8 mouse cellular contexts compared by ENCODE assay signal in genomic region chr1:157518111-157518523, GRCm38 (mm10). TPM values are rescaled to one million over a fixed set of nuclear protein-coding genes. Genes with fewer than 3 reads are reported as not detected.
DNase-seq lines count a peak whose midpoint lies in the region; ATAC-seq and TF ChIP-seq lines count a peak whose summit lies in the region.

No protein-coding gene starts in this region.

- H3K4me3 ChIP-seq in midbrain, postnatal 0 days (ENCODE audit: low read depth, low read length) = no peak overlapping the region

- H3K4me2 ChIP-seq in midbrain, postnatal 0 days (ENCODE audit: low read depth, low read length, poor library complexity, severe bottlenecking) = no peak overlapping the region

- no peaks in the 10 kb centered on the region for H3K36me3 ChIP-seq in midbrain, postnatal 0 days (ENCODE audit: insufficient read depth, low read length)

- WGBS in midbrain, postnatal 0 days = 37% methylated on average over 4 of the region's 4 CpGs

- no peaks in the 10 kb centered on the region for H3K9me3 ChIP-seq in midbrain, postnatal 0 days (ENCODE audit: low read length)

- intact Hi-C loops in heart, postnatal 14 days (cut with DNase I) = no loop called here

- ATAC-seq in midbrain, postnatal 0 days (ENCODE audit: low FRiP score) = peak; percentile 41; the same call in 1 of the 2 replicates

- peak; percentile 72 for DNase-seq in retina, postnatal 1 day
- DNase-seq in retina, embryonic 14.5 days (ENCODE audit: low spot score) = no peak
- DNase-seq in cerebellum, postnatal 25 days = peak; percentile 90 to 93
- DNase-seq in heart, postnatal 14 days = peak; percentile 29 to 33
- peak; percentile 44 to 67 for DNase-seq in layer of hippocampus, postnatal 14 days (ENCODE audit: low spot score in 2 of 2)
- peak; percentile 86 for DNase-seq in midbrain, postnatal 0 days (ENCODE audit: low spot score)
- DNase-seq in urinary bladder, postnatal 4 days (ENCODE audit: low spot score in 2 of 2) = no peak
- DNase-seq in testis, postnatal 10 days (ENCODE audit: low spot score) = no peak

- no peak overlapping the region for H3K9ac ChIP-seq in midbrain, postnatal 0 days (replicated peaks; ENCODE audit: low read length, poor library complexity, severe bottlenecking)

- TF ChIP-seq CTCF in midbrain, postnatal 0 days (IDR thresholded peaks at IDR 0.05) = no peak

- H3K4me1 ChIP-seq in midbrain, postnatal 0 days (ENCODE audit: insufficient read depth, low read length) = no peaks in the 10 kb centered on the region

- no peaks in the 10 kb centered on the region for H3K27me3 ChIP-seq in midbrain, postnatal 0 days (ENCODE audit: insufficient read depth, low read length)

- no peak overlapping the region for H3K27ac ChIP-seq in midbrain, postnatal 0 days (ENCODE audit: low read depth, low read length)

RNA-seq across cellular contexts. Expression of gene Sec16b, which starts 11.6 kb away (rescaled TPM):
- total RNA-seq in heart, postnatal 14 days (2021) = 1 to 10 TPM; 1.1 to 1.5 TPM
- under 1 TPM; 0.33 to 0.51 TPM for total RNA-seq in layer of hippocampus, postnatal 14 days (2021)
- total RNA-seq in midbrain, postnatal 0 days (2014; rRNA removed) = 0.33 and 0.49 TPM in 2 replicates
- polyA plus RNA-seq in midbrain, postnatal 0 days (2015; fragmentation: Nextera tagmentation; extraction: Ambion mirVana) = 0.30 and 0.39 TPM in 2 replicates

RNA-seq across cellular contexts. Expression of gene Cryzl2, which starts 59.7 kb away (rescaled TPM):
- total RNA-seq in heart, postnatal 14 days (2021) = 10 to 100 TPM; 11.8 to 14.3 TPM
- total RNA-seq in layer of hippocampus, postnatal 14 days (2021) = 1 to 10 TPM; 3.9 to 4.2 TPM
- 9.4 and 10.1 TPM in 2 replicates for total RNA-seq in midbrain, postnatal 0 days (2014; rRNA removed)
- polyA plus RNA-seq in midbrain, postnatal 0 days (2015; fragmentation: Nextera tagmentation; extraction: Ambion mirVana) = 8.6 and 9.0 TPM in 2 replicates

Comparison
In these comparisons a context has a peak if more than half of its experiments do, and no peak if none do; other contexts are left out.
1. DNase-seq: peak in retina, postnatal 1 day (single experiment), cerebellum, postnatal 25 days (2 of 2), heart, postnatal 14 days (2 of 2), layer of hippocampus, postnatal 14 days (2 of 2) and midbrain, postnatal 0 days (single experiment); none in retina, embryonic 14.5 days (single experiment), urinary bladder, postnatal 4 days (0 of 2) and testis, postnatal 10 days (single experiment).